Mouse (Mus musculus) thymus, postnatal 25 days (tissue): ENCODE results near the gene Zdhhc22.

ENCODE experiments used
- DNase-seq: peaks from one replicate; pipeline ENCODE4 v3.0.0; 2022

Gene Zdhhc22

GRCm38 (mm10) chr12:86960138-86960537 lies 30.1 kb downstream of the Zdhhc22 start:
- DNase-seq, result no peak

DNA sequence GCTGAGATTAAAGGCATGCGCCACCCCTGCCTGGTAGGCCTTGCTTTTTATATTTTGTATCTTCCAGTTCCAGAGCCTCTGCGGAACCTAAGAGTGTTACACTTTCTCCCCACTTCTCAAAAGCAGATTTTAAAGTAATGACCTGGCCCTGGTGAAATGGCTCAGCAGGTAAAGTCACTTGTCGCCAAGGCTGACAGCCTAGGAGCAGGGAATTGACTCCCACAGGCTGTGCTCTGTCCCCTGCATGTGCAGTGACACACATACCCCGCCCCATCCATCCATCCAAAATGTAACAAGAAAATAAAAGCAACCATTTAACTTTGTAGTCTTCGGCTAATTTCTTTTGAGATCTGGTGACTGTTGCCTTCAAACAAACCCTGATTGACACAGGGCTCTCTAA lies 30.6 kb downstream of the Zdhhc22 start:
- no peak for DNase-seq

- DNase-seq, result no peak
Observed at GRCm38 (mm10) chr12:86958558-86958957, 31.7 kb downstream of the Zdhhc22 start.

DNA sequence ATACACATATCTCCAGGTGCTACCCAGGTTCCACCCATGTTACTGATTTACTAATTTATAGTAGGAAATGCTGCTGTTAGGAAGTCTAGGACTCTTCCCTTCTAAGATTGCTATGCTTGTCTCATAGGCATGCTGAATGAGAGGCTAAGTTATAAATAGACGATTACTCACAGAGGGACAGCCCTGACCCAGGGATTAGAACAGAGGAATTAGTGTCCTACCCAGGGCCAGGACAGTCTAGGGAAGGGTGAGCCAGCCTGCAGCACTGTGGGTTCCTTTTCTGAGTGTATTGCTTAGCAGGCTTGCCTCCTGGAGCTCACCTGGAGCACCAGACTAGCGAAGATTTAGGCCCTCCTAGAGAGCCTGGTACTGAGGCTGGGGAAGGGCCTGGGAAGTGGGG lies 34.3 kb downstream of the Zdhhc22 start:
- DNase-seq, result no peak

DNA sequence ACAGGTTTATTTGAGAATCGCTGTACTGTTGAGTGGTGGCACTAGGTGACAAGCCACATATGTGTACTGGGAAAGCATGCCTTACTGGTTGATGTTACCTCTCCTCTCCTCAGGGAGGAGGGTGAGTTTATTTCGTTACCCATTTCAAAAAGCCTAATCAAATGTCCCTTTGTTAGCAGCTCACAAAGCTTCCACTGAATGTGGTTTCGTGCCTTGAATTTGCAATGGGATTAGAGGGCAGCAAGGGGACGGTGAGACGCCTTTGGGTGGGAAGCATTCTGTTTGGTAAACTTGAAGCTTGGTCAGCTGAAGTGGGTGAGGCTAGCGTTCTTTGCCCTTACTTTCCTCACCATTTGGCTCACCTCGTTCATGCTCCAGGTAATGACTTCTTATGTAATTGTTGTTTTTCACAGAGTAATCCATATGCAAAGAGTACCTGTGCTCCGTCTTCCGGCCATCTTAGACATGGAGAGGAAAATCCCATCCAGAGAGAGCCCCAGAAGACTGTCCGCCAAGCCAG lies 37.8 kb downstream of the Zdhhc22 start:
- no peak for DNase-seq

DNA sequence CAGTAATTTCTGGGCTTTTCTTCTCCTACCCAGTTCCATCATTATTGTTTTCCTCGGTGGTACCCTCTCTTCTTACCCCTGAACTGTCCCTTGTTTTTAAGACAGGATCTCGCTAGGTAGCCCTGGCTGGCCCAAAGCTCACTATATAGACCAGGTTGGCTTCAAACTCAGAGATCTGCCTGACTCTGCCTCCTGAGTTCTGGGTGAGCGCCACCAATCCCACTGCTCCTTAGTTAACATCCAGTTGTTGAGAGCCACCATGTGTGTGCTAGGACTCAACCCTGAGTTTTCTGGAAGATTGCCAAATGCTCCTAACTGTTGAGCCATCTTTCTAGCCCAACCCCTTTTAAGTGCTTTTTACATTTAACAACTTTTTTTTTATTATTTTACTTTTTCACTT lies 39.3 kb downstream of the Zdhhc22 start:
- DNase-seq, result no peak

DNA sequence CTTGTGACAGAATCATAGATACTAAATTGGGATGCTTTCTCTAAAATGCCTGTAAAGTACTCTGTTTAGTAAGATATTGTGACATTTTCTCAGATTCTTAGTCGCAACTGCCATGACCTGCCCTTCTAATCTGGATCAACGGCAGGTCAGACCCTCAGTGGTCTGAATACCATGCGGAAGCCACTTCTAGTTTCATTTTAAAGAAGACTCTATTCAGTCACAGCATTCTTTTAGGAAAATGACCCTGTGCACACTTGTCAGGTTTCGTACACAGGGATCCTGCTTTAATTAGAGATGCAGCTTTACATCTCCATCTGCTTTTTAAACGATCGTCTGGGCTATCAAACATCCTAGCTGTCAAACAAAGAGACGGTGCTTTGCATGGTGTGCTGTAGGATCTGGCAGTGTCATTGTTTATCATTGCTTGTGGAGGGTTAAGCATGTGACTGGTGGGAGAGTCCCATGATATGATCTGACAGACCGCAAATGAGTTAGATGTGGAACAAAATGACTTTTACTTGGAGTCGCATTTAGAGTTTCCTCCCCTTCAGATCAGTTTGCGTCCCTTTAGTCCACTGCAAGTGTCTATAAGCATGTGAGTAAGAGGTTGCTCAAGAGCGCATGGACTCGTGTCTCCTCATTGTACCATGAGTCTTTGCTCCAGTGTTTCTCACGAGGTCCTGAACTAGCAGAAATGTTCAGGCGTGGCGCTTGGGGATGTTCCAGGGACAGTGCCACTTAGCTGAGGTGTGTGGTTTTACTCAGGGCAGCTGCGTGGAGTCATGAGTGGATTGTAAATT lies 39.9 kb downstream of the Zdhhc22 start:
- peak; percentile 25 for DNase-seq

- peak; percentile 58 for DNase-seq
Observed at GRCm38 (mm10) chr12:86949501-86949900, 40.7 kb downstream of the Zdhhc22 start.

- DNase-seq, result no peak
Observed at GRCm38 (mm10) chr12:86948627-86949026, 41.6 kb downstream of the Zdhhc22 start.

- no peak for DNase-seq
Observed at GRCm38 (mm10) chr12:86947681-86948401, 42.4 kb downstream of the Zdhhc22 start.

- DNase-seq, result peak; percentile 96
Observed at GRCm38 (mm10) chr12:86946862-86947574, 43.2 kb downstream of the Zdhhc22 start, which contains the start of gene Cipc. Gene Cipc, plus strand, starts transcription at chr12:86947043.

GRCm38 (mm10) chr12:86946301-86946781 lies 43.9 kb downstream of the Zdhhc22 start:
- DNase-seq, result no peak

DNA sequence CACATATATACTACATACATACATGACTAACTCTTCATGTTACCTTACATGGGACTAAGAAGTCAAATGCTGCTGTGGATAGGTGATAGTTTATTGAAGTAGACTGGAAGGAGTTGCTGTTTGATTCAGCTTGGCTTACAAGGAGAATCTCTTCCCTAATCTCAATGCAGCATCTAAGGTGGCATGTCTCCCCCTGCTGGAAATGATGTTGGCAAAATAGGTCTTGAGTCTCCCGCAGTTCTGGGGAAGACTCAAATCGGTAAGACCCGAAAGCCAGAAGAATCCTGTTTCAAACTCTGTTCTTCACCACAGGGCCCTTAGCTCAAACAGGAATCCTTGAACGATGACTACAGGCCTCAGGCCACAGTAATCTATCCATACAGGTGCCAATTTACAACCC lies 45.1 kb downstream of the Zdhhc22 start:
- DNase-seq, result peak; percentile 74

DNA sequence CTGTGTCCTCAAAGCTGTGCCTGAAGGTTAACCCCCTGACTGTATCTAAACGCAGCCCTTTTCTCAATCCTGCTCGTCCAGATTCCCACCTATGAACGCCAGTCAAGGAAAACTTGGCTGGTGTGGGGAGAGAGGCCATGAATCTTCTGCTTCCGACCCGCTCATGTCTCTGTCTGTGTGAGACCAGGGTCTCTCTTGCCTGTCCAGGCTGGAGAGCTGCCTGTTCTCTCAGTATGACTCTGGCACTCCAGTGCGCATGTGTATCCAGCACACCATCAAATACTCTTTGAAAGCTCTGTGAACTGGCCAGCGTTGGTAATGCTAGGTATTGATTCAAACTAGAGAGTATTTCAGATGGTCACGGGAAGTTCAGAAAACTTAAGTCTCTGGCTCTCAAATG lies 46.8 kb downstream of the Zdhhc22 start:
- no peak for DNase-seq

- DNase-seq, result no peak
Observed at GRCm38 (mm10) chr12:86941734-86942486, 48.3 kb downstream of the Zdhhc22 start.

DNA sequence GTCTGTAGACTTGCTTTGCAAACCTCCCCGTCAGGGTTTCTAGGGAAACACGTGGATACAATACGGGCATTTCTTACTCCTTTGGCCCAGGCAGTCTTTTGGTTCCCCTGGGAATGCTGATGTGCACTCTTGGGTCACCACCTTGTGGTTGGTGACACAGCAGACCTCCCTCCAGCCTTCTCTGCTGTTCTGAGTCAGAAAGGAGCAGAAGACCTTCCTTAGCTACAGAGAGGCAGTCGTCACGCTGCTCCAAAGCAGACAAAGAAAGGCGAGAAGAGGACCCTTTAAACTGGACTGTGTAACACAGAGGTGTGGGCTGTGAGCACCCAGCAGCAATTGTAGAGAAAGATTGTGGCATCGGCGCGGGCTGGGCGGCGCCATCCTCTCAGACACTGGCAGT lies 49.1 kb downstream of the Zdhhc22 start:
- no peak for DNase-seq

GRCm38 (mm10) chr12:86938571-86938970 lies 51.7 kb downstream of the Zdhhc22 start:
- DNase-seq, result no peak

GRCm38 (mm10) chr12:86936587-86937343 lies 53.5 kb downstream of the Zdhhc22 start:
- DNase-seq, result no peak

DNA sequence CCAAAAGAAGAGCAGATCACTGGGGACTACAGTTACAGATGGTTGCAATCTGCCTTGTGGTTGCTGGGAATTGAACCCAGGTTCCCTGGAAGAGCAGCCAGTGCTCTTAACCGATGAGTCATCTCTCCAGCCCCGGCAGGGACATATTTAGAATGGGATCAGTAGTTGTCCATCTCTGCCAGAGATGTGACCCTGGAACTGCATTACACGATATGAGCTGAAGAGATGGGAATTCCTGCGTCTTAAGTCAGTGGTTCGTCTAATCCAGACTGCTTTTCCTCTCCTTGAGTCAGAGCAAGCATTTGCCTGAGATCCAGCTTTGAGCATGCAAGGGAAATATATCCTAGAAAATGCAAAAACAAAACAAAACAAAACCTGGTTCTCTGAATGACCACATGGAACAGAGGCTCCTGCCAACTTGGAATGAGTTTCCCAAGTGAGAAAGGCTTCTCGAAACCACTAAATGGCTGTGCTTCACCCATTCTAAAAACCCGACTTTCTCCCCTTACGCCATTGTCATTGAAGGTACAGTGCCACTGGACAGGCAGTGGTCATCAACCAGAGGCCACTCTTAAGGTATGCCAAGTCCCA lies 54.4 kb downstream of the Zdhhc22 start:
- DNase-seq, result no peak

GRCm38 (mm10) chr12:86934748-86935147 lies 55.5 kb downstream of the Zdhhc22 start:
- no peak for DNase-seq

DNA sequence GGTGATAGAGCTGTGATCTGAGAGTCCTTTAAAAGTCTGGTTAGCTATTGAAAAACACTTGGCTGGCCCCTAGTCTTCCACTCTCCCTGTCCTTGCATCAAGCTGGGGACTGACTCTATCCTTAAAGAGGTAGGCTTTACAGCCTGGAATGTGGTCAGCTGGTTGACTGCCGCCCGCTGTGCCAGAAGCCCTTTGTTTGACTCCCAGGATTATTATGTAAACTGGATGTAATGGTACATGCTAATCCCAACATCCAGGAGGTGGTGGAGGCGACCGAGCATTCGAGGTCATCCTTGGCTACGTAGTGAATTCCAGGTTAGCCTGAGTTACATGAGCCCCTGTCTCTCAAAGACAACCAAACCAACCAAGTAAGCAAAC lies 57.7 kb downstream of the Zdhhc22 start:
- no peak for DNase-seq
